Mouse (Mus musculus): ENCODE results near the gene Map1b.

- TF ChIP-seq CTCF (IDR thresholded peaks at IDR 0.05) (no peak), EP300 (IDR thresholded peaks at IDR 0.05) (no peak)
Measured at GRCm38 (mm10) chr13:99433068-99434008, 83.0 kb downstream of the Map1b start.

All from lung, postnatal 0 days (tissue).